10 mouse cellular contexts compared by ENCODE assay signal in the genomic region with DNA sequence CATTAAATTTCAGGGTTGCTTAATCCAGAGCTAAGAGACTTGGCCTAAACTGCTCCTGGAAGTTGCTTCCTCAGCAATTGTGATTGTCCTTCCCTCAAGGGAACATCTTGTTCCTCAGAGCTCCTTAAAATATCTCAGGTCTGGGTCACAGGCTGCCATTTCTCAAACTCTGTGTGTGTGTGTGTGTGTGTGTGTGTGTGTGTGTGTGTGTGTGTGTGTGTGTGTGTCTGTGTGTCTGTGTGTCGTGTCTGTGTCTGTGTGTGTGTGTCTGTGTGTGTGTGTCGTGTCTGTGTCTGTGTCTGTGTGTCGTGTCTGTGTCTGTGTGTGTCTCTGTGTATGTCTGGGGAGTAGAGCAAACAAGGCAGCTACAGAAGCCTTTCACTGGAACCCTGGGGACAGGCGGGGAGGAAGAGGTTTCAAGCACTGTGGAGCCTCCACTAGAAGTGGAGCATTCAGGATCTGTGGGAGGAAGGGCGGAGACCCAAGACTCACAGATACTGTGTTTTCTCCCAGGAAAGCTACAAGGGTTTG. TPM values are rescaled to one million over a fixed set of nuclear protein-coding genes. Genes with fewer than 3 reads are reported as not detected.
DNase-seq lines count a peak whose midpoint lies in the region; ATAC-seq lines count a peak whose summit lies in the region.
"Had no signal": no experiment of that assay in that cellular context is flagged by ENCODE, and none has a peak within 500 bp of the region (broad histone marks: within the 10 kb centered on the region; RNA-seq: fewer than 3 reads in every experiment).

No protein-coding gene starts in this region.

- H3K9me3 ChIP-seq in embryonic facial prominence, embryonic 14.5 days (ENCODE audit: control insufficient read depth, low read length): no peaks in the 10 kb centered on the region
- no peaks in the 10 kb centered on the region for H3K9me3 ChIP-seq in intestine, embryonic 16.5 days (ENCODE audit: control insufficient read depth, low read length)
- H3K9me3 ChIP-seq in forebrain, embryonic 16.5 days (ENCODE audit: control insufficient read depth, low read length): no peaks in the 10 kb centered on the region

- ATAC-seq in embryonic facial prominence, embryonic 14.5 days (ENCODE audit: low read depth): no peak
- peak; percentile 48 for ATAC-seq in intestine, embryonic 16.5 days
- no peak for ATAC-seq in forebrain, embryonic 16.5 days
- ATAC-seq: inflammation-experienced regulatory T-cells, adult 6 months had no signal

- H3K4me1 ChIP-seq in embryonic facial prominence, embryonic 14.5 days (ENCODE audit: control insufficient read depth, insufficient read depth, low read length): peaks cover 37% of the 10 kb centered on the region
- H3K4me1 ChIP-seq in intestine, embryonic 16.5 days (ENCODE audit: control insufficient read depth, insufficient read depth, low read length): peaks cover 20% of the 10 kb centered on the region
- no peaks in the 10 kb centered on the region; the same call in 1 of the 2 replicates for H3K4me1 ChIP-seq in forebrain, embryonic 16.5 days (replicated peaks; ENCODE audit: control insufficient read depth, insufficient read depth, low read length)

- peak overlapping the region; percentile 7; the same call in 1 of the 2 replicates for H3K4me2 ChIP-seq in embryonic facial prominence, embryonic 14.5 days (ENCODE audit: low read depth, low read length)
- no peak overlapping the region for H3K4me2 ChIP-seq in intestine, embryonic 16.5 days (ENCODE audit: low read depth, low read length)
- H3K4me2 ChIP-seq in forebrain, embryonic 16.5 days (ENCODE audit: low read length): no peak overlapping the region

- WGBS in embryonic facial prominence, embryonic 14.5 days: 57% methylated on average over 5 of the region's 5 CpGs
- 49% methylated on average over 5 of the region's 5 CpGs for WGBS in intestine, embryonic 16.5 days
- 70% methylated on average over 5 of the region's 5 CpGs for WGBS in forebrain, embryonic 16.5 days

- H3K4me3 ChIP-seq in embryonic facial prominence, embryonic 14.5 days (ENCODE audit: low read depth, low read length): no peak overlapping the region
- no peak overlapping the region for H3K4me3 ChIP-seq in intestine, embryonic 16.5 days (ENCODE audit: low read length)
- no peak overlapping the region for H3K4me3 ChIP-seq in forebrain, embryonic 16.5 days (replicated peaks; ENCODE audit: low read length)

- H3K27me3 ChIP-seq in embryonic facial prominence, embryonic 14.5 days (replicated peaks; ENCODE audit: control insufficient read depth, insufficient read depth, low read length): no peaks in the 10 kb centered on the region
- H3K27me3 ChIP-seq in intestine, embryonic 16.5 days (replicated peaks; ENCODE audit: control insufficient read depth, insufficient read depth, low read length): no peaks in the 10 kb centered on the region
- no peaks in the 10 kb centered on the region for H3K27me3 ChIP-seq in forebrain, embryonic 16.5 days (replicated peaks; ENCODE audit: control insufficient read depth, insufficient read depth, low read length)

- peak overlapping the region; percentile 30; the same call in 1 of the 2 replicates for H3K9ac ChIP-seq in embryonic facial prominence, embryonic 14.5 days (ENCODE audit: low read depth, low read length)
- H3K9ac ChIP-seq in intestine, embryonic 16.5 days (ENCODE audit: low read depth, low read length): peak overlapping the region; percentile 53
- no peak overlapping the region for H3K9ac ChIP-seq in forebrain, embryonic 16.5 days (replicated peaks; ENCODE audit: low read depth, low read length)

- DNase-seq in kidney, adult 18-20 months: peak; percentile 53
- DNase-seq in kidney, postnatal 10 days: no peak
- no peak for DNase-seq in embryonic facial prominence, embryonic 14.5 days (ENCODE audit: low spot score)
- DNase-seq in lung, postnatal 14 days: peak; percentile 42
- DNase-seq in embryo, embryonic 10.5 days (ENCODE audit: low spot score): no peak
- no peak for DNase-seq in adrenal gland, adult 2 months
- DNase-seq: cerebellum, adult 8-10 months had no signal

- H3K36me3 ChIP-seq in embryonic facial prominence, embryonic 14.5 days (ENCODE audit: control insufficient read depth, insufficient read depth, low read length): peaks cover 15% of the 10 kb centered on the region; the same call in 1 of the 2 replicates
- H3K36me3 ChIP-seq in intestine, embryonic 16.5 days (ENCODE audit: control insufficient read depth, insufficient read depth, low read length): no peaks in the 10 kb centered on the region
- no peaks in the 10 kb centered on the region for H3K36me3 ChIP-seq in forebrain, embryonic 16.5 days (ENCODE audit: control insufficient read depth, insufficient read depth)

- H3K27ac ChIP-seq in embryonic facial prominence, embryonic 14.5 days (replicated peaks; ENCODE audit: low read depth, low read length): peak overlapping the region; percentile 63
- H3K27ac ChIP-seq in intestine, embryonic 16.5 days (ENCODE audit: low read length): peak overlapping the region; percentile 66
- H3K27ac ChIP-seq in forebrain, embryonic 16.5 days (ENCODE audit: low read length): no peak overlapping the region

RNA-seq across cellular contexts. Expression of a gene that starts 47.9 kb away (rescaled TPM):
- polyA plus RNA-seq in embryonic facial prominence, embryonic 14.5 days (2014; fragmentation: Nextera tagmentation; extraction: Ambion mirVana): 9.6 and 9.8 TPM in 2 replicates
- polyA plus RNA-seq in intestine, embryonic 16.5 days (2015; fragmentation: Nextera tagmentation; extraction: Ambion mirVana): 13.5 and 15.0 TPM in 2 replicates
- polyA plus RNA-seq in forebrain, embryonic 16.5 days (2015; fragmentation: Nextera tagmentation; extraction: Ambion mirVana): 0.73 and 1.2 TPM in 2 replicates
- 10 to 100 TPM in 1 of 2 experiments, 1 to 10 TPM in 1; 9.6 to 12.5 TPM for total RNA-seq in adrenal gland, adult 2 months (2021)
- polyA plus RNA-seq in adrenal gland, adult 2 months (2012; rRNA removed): 2.2 and 2.9 TPM in 2 replicates

RNA-seq across cellular contexts. Expression of a gene that starts 59.5 kb away (rescaled TPM):
- polyA plus RNA-seq in embryonic facial prominence, embryonic 14.5 days (2014; fragmentation: Nextera tagmentation; extraction: Ambion mirVana): 57.4 and 60.0 TPM in 2 replicates
- 39.8 and 41.7 TPM in 2 replicates for polyA plus RNA-seq in intestine, embryonic 16.5 days (2015; fragmentation: Nextera tagmentation; extraction: Ambion mirVana)
- 59.5 and 62.2 TPM in 2 replicates for polyA plus RNA-seq in forebrain, embryonic 16.5 days (2015; fragmentation: Nextera tagmentation; extraction: Ambion mirVana)
- total RNA-seq in adrenal gland, adult 2 months (2021): 10 to 100 TPM; 60.9 to 89.3 TPM
- polyA plus RNA-seq in adrenal gland, adult 2 months (2012; rRNA removed): 27.2 and 34.4 TPM in 2 replicates

Comparison
In these comparisons a context has a peak if more than half of its experiments do, and no peak if none do; other contexts are left out.
1. DNase-seq: peak in kidney, adult 18-20 months (single experiment) and lung, postnatal 14 days (single experiment); none in kidney, postnatal 10 days (single experiment), embryonic facial prominence, embryonic 14.5 days (single experiment), embryo, embryonic 10.5 days (single experiment) and adrenal gland, adult 2 months (single experiment).